Mouse (Mus musculus): ENCODE data around the gene 4930449I24Rik. TPM values are rescaled to one million over a fixed set of nuclear protein-coding genes. Genes with fewer than 3 reads are reported as not detected.
A peak's percentile ranks its signal among the peaks of the same experiment; 100 is the strongest.
"Not testable (repeated sequence)": the region's sequence is repeated elsewhere in the genome, so short reads cannot be mapped to it uniquely, and the experiment has no call there.

The 4930449I24Rik gene
- total RNA-seq (2021): not detected in 2 replicates
- long read RNA-seq: 0 reads

GRCm38 (mm10) chr5:146502099-146502498 lies at the start of gene 4930449I24Rik:
Gene 4930449I24Rik, plus strand, starts transcription at chr5:146502399.
- DNase-seq: not testable (repeated sequence)

- no peak for DNase-seq
Observed at GRCm38 (mm10) chr5:146453556-146453955, 48.6 kb upstream of the 4930449I24Rik start.

GRCm38 (mm10) chr5:146461612-146462011 lies 40.6 kb upstream of the 4930449I24Rik start:
- no peak for DNase-seq

GRCm38 (mm10) chr5:146466663-146467062 lies 35.5 kb upstream of the 4930449I24Rik start:
- DNase-seq: no peak

GRCm38 (mm10) chr5:146468311-146468710 lies 33.9 kb upstream of the 4930449I24Rik start:
- no peak for DNase-seq

- DNase-seq: no peak
Observed at GRCm38 (mm10) chr5:146470821-146471220, 31.4 kb upstream of the 4930449I24Rik start.

- no peak for DNase-seq
Observed at GRCm38 (mm10) chr5:146471311-146471710, 30.9 kb upstream of the 4930449I24Rik start.

- DNase-seq: peak; percentile 61
Observed at GRCm38 (mm10) chr5:146471821-146472220, 30.4 kb upstream of the 4930449I24Rik start.

- DNase-seq: peak; percentile 33
Observed at GRCm38 (mm10) chr5:146479564-146479963, 22.6 kb upstream of the 4930449I24Rik start.

- not testable (repeated sequence) for DNase-seq
Observed at GRCm38 (mm10) chr5:146481665-146482064, 20.5 kb upstream of the 4930449I24Rik start, which contains the start of gene Gm6408. Gene Gm6408, plus strand, starts transcription at chr5:146481965.

- peak; percentile 41 for DNase-seq
Observed at GRCm38 (mm10) chr5:146488959-146489358, 13.2 kb upstream of the 4930449I24Rik start.

- not testable (repeated sequence) for DNase-seq
Observed at GRCm38 (mm10) chr5:146491063-146491462, 11.1 kb upstream of the 4930449I24Rik start, which contains the start of gene Gm6370. Gene Gm6370, plus strand, starts transcription at chr5:146491363.

- DNase-seq: not testable (repeated sequence)
Observed at GRCm38 (mm10) chr5:146513823-146514222, 11.6 kb downstream of the 4930449I24Rik start, which contains the start of gene Gm3402. Gene Gm3402, plus strand, starts transcription at chr5:146514123.

GRCm38 (mm10) chr5:146525501-146525900 lies 23.3 kb downstream of the 4930449I24Rik start, which contains the start of gene Gm3404:
Gene Gm3404, plus strand, starts transcription at chr5:146525801.
- not testable (repeated sequence) for DNase-seq

- not testable (repeated sequence) for DNase-seq
Observed at GRCm38 (mm10) chr5:146537347-146537746, 35.1 kb downstream of the 4930449I24Rik start, which contains the start of gene Gm3409. Gene Gm3409, plus strand, starts transcription at chr5:146537647.

Other genes starting within 250 kb of the 4930449I24Rik start
- 36.6 and 36.9 TPM in 2 replicates for gene Wasf3, start 117.4 kb upstream of the 4930449I24Rik start, total RNA-seq (2021)
- not detected in 2 replicates for gene Gm6408, start 20.4 kb upstream of the 4930449I24Rik start, total RNA-seq (2021)
- not detected in 2 replicates for gene Gm6370, start 11.0 kb upstream of the 4930449I24Rik start, total RNA-seq (2021)
- not detected in 2 replicates for gene Gm3402, start 11.7 kb downstream of the 4930449I24Rik start, total RNA-seq (2021)
- not detected in 2 replicates for gene Gm3404, start 23.4 kb downstream of the 4930449I24Rik start, total RNA-seq (2021)
- gene Gm3409, start 35.2 kb downstream of the 4930449I24Rik start, total RNA-seq (2021): not detected in 2 replicates
- not detected in 2 replicates for gene Gm3415, start 53.7 kb downstream of the 4930449I24Rik start, total RNA-seq (2021)
- gene Gpr12, start 82.8 kb downstream of the 4930449I24Rik start, total RNA-seq (2021): not detected in 2 replicates

All from adrenal gland, postnatal 25 days (tissue).